Mouse (Mus musculus) cerebellum, adult 8-10 months (tissue): Measurements from ENCODE around the gene Tceal8.

Source experiments
- DNase-seq: peaks from one replicate; pipeline ENCODE4 v3.0.0; 2022

The Tceal8 gene

GRCm38 (mm10) chrX:136127038-136127743 lies 45.0 kb downstream of the Tceal8 start:
- no peak for DNase-seq
